Mouse (Mus musculus): ENCODE measurements at regions not wholly inside any gene's neighbourhood (a gene's known extent, or its start where the extent isn't known, plus 50 kb on each side); places are given as distances from the start of the nearest gene placed in this dataset.

DNA sequence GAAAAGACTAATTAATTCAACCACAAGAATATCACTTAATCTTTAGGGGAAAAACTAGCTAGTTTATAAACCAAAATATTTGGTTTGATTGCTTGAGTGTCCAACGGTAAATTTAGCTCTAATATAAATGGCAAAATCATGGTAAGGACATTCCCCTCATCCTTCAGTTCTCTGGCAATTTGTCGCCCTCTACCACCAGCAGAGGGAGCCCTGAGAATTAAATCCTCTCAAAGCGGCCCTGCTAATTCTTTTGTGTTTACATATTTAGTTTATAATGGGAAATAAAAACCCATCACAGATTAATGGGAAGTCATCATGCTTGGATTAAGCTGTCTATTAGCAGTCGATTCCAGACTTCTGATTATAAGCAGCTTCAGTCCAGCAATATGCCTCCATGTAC, 54.5 kb upstream of the Atp5g3 start:
- no peak for TF ChIP-seq CTCF (IDR thresholded peaks at IDR 0.05; ENCODE audit: control insufficient read depth, insufficient read depth, low read length)
- no peak for TF ChIP-seq POLR2A (IDR thresholded peaks at IDR 0.05; ENCODE audit: borderline replicate concordance, control insufficient read depth, low read depth, low read length)

Measured in bone marrow, adult 2 months (tissue).